Mouse (Mus musculus) midbrain, embryonic 16.5 days (tissue): ENCODE results near the gene Cd200r3. TPM values are rescaled to one million over a fixed set of nuclear protein-coding genes. Genes with fewer than 3 reads are reported as not detected.

Experiments used
- ATAC-seq: fragments of 200-750 bp; cut with Nextera tagmentation; 2 replicates; pipeline ENCODE4 v1.8.0; 2017; ENCODE audit warnings: moderate TSS enrichment
- H3K27ac ChIP-seq: fragments of 300-500 bp; sonication (generic); 2 replicates; pipeline ENCODE4 v1.5.1; 2014; ENCODE audit warnings: mild to moderate bottlenecking, low read length, mixed read lengths
- H3K27me3 ChIP-seq: fragments of 300-500 bp; sonication (generic); 2 replicates; pipeline ENCODE4 v1.6.1; 2014; ENCODE audit warnings: low read depth, low read length, mixed read lengths; ENCODE audit not compliant: control insufficient read depth, insufficient read depth
- H3K36me3 ChIP-seq: fragments of 300-500 bp; sonication (generic); 2 replicates; pipeline ENCODE4 v1.6.1; 2014; ENCODE audit warnings: mild to moderate bottlenecking, low read length, moderate library complexity, mixed read lengths; ENCODE audit not compliant: control insufficient read depth, insufficient read depth
- H3K4me1 ChIP-seq: fragments of 300-500 bp; sonication (generic); 2 replicates; pipeline ENCODE4 v1.6.1; 2014; ENCODE audit warnings: mild to moderate bottlenecking, low read length, mixed read lengths; ENCODE audit not compliant: control insufficient read depth, insufficient read depth
- H3K4me2 ChIP-seq: fragments of 300-500 bp; sonication (generic); 2 replicates; pipeline ENCODE4 v1.6.1; 2014; ENCODE audit warnings: mild to moderate bottlenecking, low read length, mixed read lengths
- H3K4me3 ChIP-seq: fragments of 300-500 bp; sonication (generic); 2 replicates; pipeline ENCODE4 v1.5.1; 2014; ENCODE audit warnings: low read depth, mild to moderate bottlenecking, low read length, moderate library complexity, mixed read lengths
- H3K9ac ChIP-seq: fragments of 300-500 bp; sonication (generic); 2 replicates; pipeline ENCODE4 v1.6.1; 2014; ENCODE audit warnings: low read depth, low read length, mixed read lengths
- H3K9me3 ChIP-seq: fragments of 300-500 bp; sonication (generic); replicated peaks from 2 replicates; pipeline ENCODE4 v1.6.1; 2014; ENCODE audit warnings: mild to moderate bottlenecking, low read length, mixed read lengths; ENCODE audit not compliant: control insufficient read depth, poor library complexity, severe bottlenecking
- WGBS: fragments of 180-500 bp; shearing (Covaris S2); extraction: QIAGEN DNeasy Blood & Tissue Kit; methylation state at CpG from one replicate; pipeline ENCODE4 v1.1.7; 2014; 5-methylcytosine and 5-hydroxymethylcytosine counted together
- polyA plus RNA-seq: library from polyadenylated mRNA; unstranded; fragments of >200 nt; fragmentation: Nextera tagmentation; extraction: Ambion mirVana; gene quantifications from 2 replicates; pipeline ENCODE4 v1.2.1, GENCODE M21; 2015

The Cd200r3 gene
- polyA plus RNA-seq = not detected in 2 replicates

DNA sequence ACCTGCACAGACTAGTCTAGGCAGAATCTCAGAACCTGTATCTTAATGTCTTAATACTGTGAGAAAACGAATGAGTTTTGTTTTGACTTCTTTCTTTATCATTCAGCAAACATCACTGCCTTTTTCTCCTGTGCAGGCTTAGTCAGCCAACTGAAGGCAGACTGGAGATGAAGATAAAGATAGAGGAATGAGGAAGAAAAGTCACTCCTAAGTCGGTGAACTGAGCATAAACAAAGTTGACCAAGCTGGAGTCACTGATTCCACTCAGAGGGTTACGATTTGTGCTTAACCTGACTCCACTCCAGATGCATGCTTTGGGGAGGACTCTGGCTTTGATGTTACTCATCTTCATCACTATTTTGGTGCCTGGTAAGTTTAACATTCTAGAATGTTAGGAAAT is at the start of gene Cd200r3:
Cd200r3 (plus strand) TSS at position 211 of the 400 bp plus-strand sequence.
- no peak within 1 kb of the TSS for H3K4me2 ChIP-seq
- H3K9me3 ChIP-seq = no peaks in the 10 kb centered on the region
- no peak within 1 kb of the TSS for H3K27ac ChIP-seq
- no peaks in the 10 kb centered on the region for H3K36me3 ChIP-seq
- 85% methylated on average over 3 of the region's 3 CpGs for WGBS
- no peak within 1 kb of the TSS for H3K4me3 ChIP-seq
- ATAC-seq = no peak
- H3K9ac ChIP-seq = no peak within 1 kb of the TSS
- no peaks in the 10 kb centered on the region for H3K4me1 ChIP-seq
- no peaks in the 10 kb centered on the region for H3K27me3 ChIP-seq

GRCm38 (mm10) chr16:44932016-44932415 is 11.5 kb upstream of the Cd200r3 start:
- no peaks in the 10 kb centered on the region for H3K4me1 ChIP-seq
- WGBS = 94% methylated on average over 1 of the region's 1 CpGs
- ATAC-seq = no peak
- no peak overlapping the region for H3K9ac ChIP-seq
- no peak overlapping the region for H3K27ac ChIP-seq
- H3K27me3 ChIP-seq = no peaks in the 10 kb centered on the region
- H3K4me3 ChIP-seq = no peak overlapping the region
- no peak overlapping the region for H3K4me2 ChIP-seq
- H3K36me3 ChIP-seq = no peaks in the 10 kb centered on the region
- H3K9me3 ChIP-seq = no peaks in the 10 kb centered on the region

GRCm38 (mm10) chr16:44951360-44952114 is 8.1 kb downstream of the Cd200r3 start:
- WGBS = 68% methylated on average over 4 of the region's 4 CpGs

GRCm38 (mm10) chr16:44962296-44962695 is 18.8 kb downstream of the Cd200r3 start:
- Histone ChIP-seq H3K4me1 (no peaks in the 10 kb centered on the region), H3K4me2 (no peak overlapping the region), H3K36me3 (no peaks in the 10 kb centered on the region), H3K27ac (no peak overlapping the region), H3K9ac (no peak overlapping the region), H3K27me3 (no peaks in the 10 kb centered on the region), H3K4me3 (no peak overlapping the region), H3K9me3 (no peaks in the 10 kb centered on the region)
- ATAC-seq = no peak
- WGBS = 81% methylated on average over 2 of the region's 2 CpGs

More at GRCm38 (mm10) chr16:44951360-44952114, 8.1 kb downstream of the Cd200r3 start:
- Histone ChIP-seq H3K4me3 (no peak overlapping the region), H3K27ac (no peak overlapping the region), H3K9me3 (no peaks in the 10 kb centered on the region), H3K27me3 (no peaks in the 10 kb centered on the region), H3K9ac (no peak overlapping the region), H3K4me2 (no peak overlapping the region), H3K4me1 (no peaks in the 10 kb centered on the region), H3K36me3 (no peaks in the 10 kb centered on the region)
- no peak for ATAC-seq

DNA sequence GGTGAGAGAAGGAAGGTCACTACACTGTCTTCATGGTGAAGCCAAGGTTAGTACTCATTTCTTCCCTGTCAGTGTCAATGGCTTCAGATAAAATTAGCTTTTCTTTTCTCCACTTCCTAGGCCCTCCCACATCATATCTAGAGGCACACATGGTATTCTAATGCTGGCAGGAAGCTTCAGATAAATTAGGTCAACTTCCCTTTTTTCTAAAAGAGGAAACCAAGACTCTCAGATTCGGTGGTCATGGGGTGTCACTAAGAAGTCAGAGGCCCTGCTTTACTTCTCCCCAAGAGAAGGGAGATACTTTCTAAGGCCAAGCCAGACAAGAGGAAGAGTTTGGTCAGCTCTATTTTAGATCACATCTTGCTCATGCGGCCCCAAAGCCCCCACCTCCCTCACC is 19.3 kb downstream of the Cd200r3 start:
- Histone ChIP-seq H3K9me3 (no peaks in the 10 kb centered on the region), H3K9ac (no peak overlapping the region), H3K27ac (no peak overlapping the region), H3K4me1 (no peaks in the 10 kb centered on the region), H3K36me3 (no peaks in the 10 kb centered on the region), H3K4me2 (no peak overlapping the region), H3K4me3 (no peak overlapping the region), H3K27me3 (no peaks in the 10 kb centered on the region)
- 89% methylated on average over 2 of the region's 2 CpGs for WGBS
- ATAC-seq = no peak

DNA sequence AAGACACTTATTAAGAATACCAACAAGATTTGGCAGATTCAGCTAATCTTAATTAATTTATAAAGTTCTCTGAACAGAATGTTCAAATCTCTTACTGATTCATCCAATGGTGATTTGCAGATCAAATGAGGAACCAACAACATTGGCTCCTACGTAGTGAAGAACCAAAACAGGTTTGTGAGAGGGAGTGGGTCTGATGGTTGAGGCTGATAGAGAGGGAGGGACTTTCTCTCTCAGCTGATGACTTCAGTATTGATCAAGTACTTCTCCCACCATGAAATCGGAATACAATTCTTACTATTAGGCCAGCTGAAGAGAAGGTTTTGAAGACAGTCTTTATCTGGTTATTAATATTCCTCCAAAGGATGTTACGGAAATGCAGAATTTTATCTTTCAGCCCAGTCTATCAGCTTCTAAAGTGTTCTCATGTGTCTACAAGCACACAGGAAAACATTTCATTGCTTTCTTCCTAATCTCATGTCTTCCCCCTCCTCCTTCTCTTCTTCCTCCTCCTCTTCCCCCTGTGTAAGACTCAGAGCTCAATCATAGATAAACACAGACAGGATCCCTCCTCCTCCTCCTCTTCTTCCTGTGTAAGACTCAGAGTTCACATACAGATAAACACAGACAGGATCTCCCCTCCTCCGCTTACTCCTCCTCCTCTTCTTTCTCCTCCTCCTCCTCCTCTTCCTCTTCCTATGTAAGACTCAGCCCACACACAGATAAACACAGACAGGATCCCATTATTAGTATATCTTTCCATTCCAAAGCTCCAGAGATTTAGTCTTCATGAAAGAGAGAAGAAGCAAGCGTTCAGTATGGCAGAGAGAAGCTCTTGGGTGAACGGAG is 21.3 kb downstream of the Cd200r3 start:
- Histone ChIP-seq H3K4me2 (no peak overlapping the region), H3K4me3 (no peak overlapping the region), H3K27ac (no peak overlapping the region), H3K9ac (no peak overlapping the region), H3K4me1 (no peaks in the 10 kb centered on the region), H3K27me3 (no peaks in the 10 kb centered on the region), H3K9me3 (no peaks in the 10 kb centered on the region), H3K36me3 (no peaks in the 10 kb centered on the region)
- ATAC-seq = no peak
- WGBS = 92% methylated on average over 6 of the region's 6 CpGs

GRCm38 (mm10) chr16:44965428-44965827 is 21.9 kb downstream of the Cd200r3 start:
- Histone ChIP-seq H3K27ac (no peak overlapping the region), H3K9ac (no peak overlapping the region), H3K36me3 (no peaks in the 10 kb centered on the region), H3K27me3 (no peaks in the 10 kb centered on the region), H3K9me3 (no peaks in the 10 kb centered on the region), H3K4me1 (no peaks in the 10 kb centered on the region), H3K4me3 (no peak overlapping the region), H3K4me2 (no peak overlapping the region)
- 96% methylated on average over 8 of the region's 8 CpGs for WGBS
- no peak for ATAC-seq

DNA sequence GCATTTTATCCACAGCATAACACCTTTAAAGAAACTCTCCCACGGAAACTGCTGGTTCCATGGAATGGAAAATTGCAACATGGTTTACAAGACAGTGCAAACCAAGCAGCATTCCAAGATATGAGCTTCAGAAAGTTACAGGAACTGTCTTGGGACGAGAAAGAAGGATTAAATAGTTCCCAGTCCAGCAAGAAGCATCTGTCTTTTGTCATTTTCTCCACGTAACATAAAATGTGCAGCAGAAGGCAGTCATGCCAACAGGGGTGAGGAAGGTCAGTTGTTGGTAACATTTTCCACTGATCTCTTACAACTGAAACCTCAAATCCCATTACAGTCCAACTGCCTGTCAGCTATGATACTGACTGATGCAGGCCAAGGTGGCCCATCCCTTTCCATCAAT is 22.4 kb downstream of the Cd200r3 start:
- Histone ChIP-seq H3K4me3 (no peak overlapping the region), H3K9ac (no peak overlapping the region), H3K4me1 (no peaks in the 10 kb centered on the region), H3K36me3 (no peaks in the 10 kb centered on the region), H3K27me3 (no peaks in the 10 kb centered on the region), H3K4me2 (no peak overlapping the region), H3K9me3 (no peaks in the 10 kb centered on the region), H3K27ac (no peak overlapping the region)
- WGBS = 75% methylated on average over 3 of the region's 3 CpGs
- ATAC-seq = no peak

DNA sequence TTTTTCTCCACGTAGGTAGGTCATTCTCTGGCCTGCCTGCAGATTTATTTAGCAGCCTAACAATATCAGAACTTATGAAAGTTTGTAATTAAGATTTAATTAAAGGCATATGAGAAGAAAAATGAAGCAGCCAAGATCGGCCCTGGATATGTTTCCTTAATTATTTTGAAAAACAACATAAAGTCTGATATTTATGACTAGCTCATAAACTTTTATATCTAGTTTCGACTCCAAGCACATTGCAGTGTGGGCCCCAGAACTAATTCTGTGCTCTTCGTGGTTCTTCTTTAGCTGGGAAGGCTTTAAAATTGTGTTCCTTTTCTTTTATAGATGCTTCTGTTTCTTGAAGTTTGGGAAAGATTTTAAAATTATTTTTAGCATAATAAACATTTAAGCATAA is 23.4 kb downstream of the Cd200r3 start:
- H3K4me3 ChIP-seq = no peak overlapping the region
- no peaks in the 10 kb centered on the region for H3K36me3 ChIP-seq
- no peak overlapping the region for H3K27ac ChIP-seq
- H3K4me1 ChIP-seq = no peaks in the 10 kb centered on the region
- no peak overlapping the region for H3K9ac ChIP-seq
- no peaks in the 10 kb centered on the region for H3K27me3 ChIP-seq
- ATAC-seq = no peak
- no peaks in the 10 kb centered on the region for H3K9me3 ChIP-seq
- 88% methylated on average over 4 of the region's 4 CpGs for WGBS
- no peak overlapping the region for H3K4me2 ChIP-seq
